ENCODE assay signal across 21 mouse cellular contexts in genomic region chr3:79852108-79852507, GRCm38 (mm10). TPM values are rescaled to one million over a fixed set of nuclear protein-coding genes. Genes with fewer than 3 reads are reported as not detected.
DNase-seq lines count a peak whose midpoint lies in the region; ATAC-seq and TF ChIP-seq lines count a peak whose summit lies in the region.
"Had no signal": no experiment of that assay in that cellular context is flagged by ENCODE, and none has a peak within 500 bp of the region (broad histone marks: within the 10 kb centered on the region; RNA-seq: fewer than 3 reads in every experiment).

No protein-coding gene starts in this region.

- H3K4me1 ChIP-seq in heart, embryonic 10.5 days: peaks cover 35% of the 10 kb centered on the region
- H3K4me1 ChIP-seq in heart, embryonic 11.5 days (ENCODE audit: control insufficient read depth, insufficient read depth, low read length): peaks cover 10% of the 10 kb centered on the region
- no peaks in the 10 kb centered on the region for H3K4me1 ChIP-seq in stomach, embryonic 15.5 days
- no peaks in the 10 kb centered on the region for H3K4me1 ChIP-seq in stomach, postnatal 0 days (replicated peaks; ENCODE audit: control insufficient read depth, insufficient read depth)
- peaks cover 33% of the 10 kb centered on the region for H3K4me1 ChIP-seq in liver, embryonic 12.5 days
- H3K4me1 ChIP-seq: embryonic facial prominence, embryonic 13.5 days; limb, embryonic 10.5 days had no signal

- H3K4me3 ChIP-seq in heart, embryonic 10.5 days: no peak overlapping the region
- no peak overlapping the region for H3K4me3 ChIP-seq in heart, embryonic 11.5 days (ENCODE audit: low read depth, low read length)
- H3K4me3 ChIP-seq in stomach, embryonic 15.5 days (replicated peaks): no peak overlapping the region
- no peak overlapping the region for H3K4me3 ChIP-seq in stomach, postnatal 0 days (ENCODE audit: low read depth, low read length)
- H3K4me3 ChIP-seq in liver, embryonic 12.5 days: no peak overlapping the region
- H3K4me3 ChIP-seq: embryonic facial prominence, embryonic 13.5 days; forebrain, embryonic 10.5 days; heart, embryonic 13.5 days; kidney, embryonic 15.5 days; limb, embryonic 10.5 days had no signal

- no peak overlapping the region for H3K9ac ChIP-seq in heart, embryonic 11.5 days (ENCODE audit: low read depth, low read length)
- H3K9ac ChIP-seq in stomach, embryonic 15.5 days: no peak overlapping the region
- no peak overlapping the region for H3K9ac ChIP-seq in stomach, postnatal 0 days (ENCODE audit: low read length)
- H3K9ac ChIP-seq in liver, embryonic 12.5 days: no peak overlapping the region
- H3K9ac ChIP-seq: embryonic facial prominence, embryonic 13.5 days; kidney, embryonic 15.5 days; lung, embryonic 14.5 days had no signal

- no peaks in the 10 kb centered on the region for H3K9me3 ChIP-seq in heart, embryonic 10.5 days
- H3K9me3 ChIP-seq in heart, embryonic 11.5 days (replicated peaks; ENCODE audit: control insufficient read depth, low read length): no peaks in the 10 kb centered on the region
- H3K9me3 ChIP-seq in stomach, embryonic 15.5 days: no peaks in the 10 kb centered on the region
- H3K9me3 ChIP-seq in stomach, postnatal 0 days (ENCODE audit: control insufficient read depth, low read length): no peaks in the 10 kb centered on the region
- H3K9me3 ChIP-seq in liver, embryonic 12.5 days (replicated peaks): no peaks in the 10 kb centered on the region
- H3K9me3 ChIP-seq: embryonic facial prominence, embryonic 13.5 days; forebrain, embryonic 10.5 days; heart, embryonic 13.5 days; kidney, embryonic 15.5 days; limb, embryonic 10.5 days had no signal

- no peak for TF ChIP-seq EP300 in stomach, postnatal 0 days (optimal IDR thresholded peaks at IDR 0.05)

- no peaks in the 10 kb centered on the region for H3K27me3 ChIP-seq in heart, embryonic 10.5 days (ENCODE audit: insufficient read depth, poor library complexity, severe bottlenecking)
- H3K27me3 ChIP-seq in heart, embryonic 11.5 days (ENCODE audit: control insufficient read depth, insufficient read depth, low read length): no peaks in the 10 kb centered on the region
- H3K27me3 ChIP-seq in stomach, embryonic 15.5 days (replicated peaks): no peaks in the 10 kb centered on the region
- no peaks in the 10 kb centered on the region for H3K27me3 ChIP-seq in stomach, postnatal 0 days (ENCODE audit: control insufficient read depth, insufficient read depth, low read length)
- no peaks in the 10 kb centered on the region for H3K27me3 ChIP-seq in liver, embryonic 12.5 days (replicated peaks)
- H3K27me3 ChIP-seq: embryonic facial prominence, embryonic 13.5 days; heart, embryonic 13.5 days; kidney, embryonic 15.5 days had no signal

- H3K36me3 ChIP-seq in heart, embryonic 10.5 days: no peaks in the 10 kb centered on the region
- H3K36me3 ChIP-seq in heart, embryonic 11.5 days (ENCODE audit: control insufficient read depth, insufficient read depth, low read length): no peaks in the 10 kb centered on the region
- H3K36me3 ChIP-seq in stomach, embryonic 15.5 days: no peaks in the 10 kb centered on the region
- H3K36me3 ChIP-seq in stomach, postnatal 0 days (ENCODE audit: control insufficient read depth, insufficient read depth, low read length): no peaks in the 10 kb centered on the region
- no peaks in the 10 kb centered on the region for H3K36me3 ChIP-seq in liver, embryonic 12.5 days
- H3K36me3 ChIP-seq: embryonic facial prominence, embryonic 13.5 days; forebrain, embryonic 10.5 days; heart, embryonic 13.5 days; kidney, embryonic 15.5 days; limb, embryonic 10.5 days had no signal

- no peak for DNase-seq in heart, embryonic 10.5 days (ENCODE audit: low spot score)
- no peak for DNase-seq in stomach, postnatal 0 days (ENCODE audit: low spot score)
- peak; percentile 47 for DNase-seq in yolk sac, embryonic 10.5 days (ENCODE audit: low spot score)
- DNase-seq in urinary bladder, postnatal 14 days (ENCODE audit: low spot score): no peak
- DNase-seq in frontal cortex, adult 2 months (ENCODE audit: extremely low spot score in 1 of 2, low spot score in 1 of 2): no peak
- DNase-seq: adrenal gland, adult 2 months; heart, postnatal 36 days; lung, embryonic 14.5 days; midbrain, embryonic 14.5 days; spleen, adult 18-20 months; thymus, postnatal 36 days had no signal

- no peak for ATAC-seq in heart, embryonic 11.5 days (replicated peaks; ENCODE audit: insufficient number of reproducible peaks, low FRiP score, low TSS enrichment)
- peak; percentile 14; the same call in 1 of the 2 replicates for ATAC-seq in stomach, embryonic 15.5 days (ENCODE audit: insufficient read depth, low FRiP score, low read depth)
- no peak for ATAC-seq in stomach, postnatal 0 days (ENCODE audit: low FRiP score, low TSS enrichment)
- ATAC-seq in liver, embryonic 12.5 days: peak; percentile 75
- ATAC-seq: CD4-positive, CD25-positive, alpha-beta regulatory T cell, adult 4 months had no signal

- 22% methylated on average over 3 of the region's 3 CpGs for whole genome bisulfite sequencing in heart, embryonic 10.5 days
- 23% methylated on average over 3 of the region's 3 CpGs for WGBS in heart, embryonic 11.5 days (ENCODE audit: insufficient replicate concordance)
- WGBS in stomach, embryonic 15.5 days: 53% methylated on average over 3 of the region's 3 CpGs
- 45% methylated on average over 3 of the region's 3 CpGs for WGBS in stomach, postnatal 0 days
- 26% methylated on average over 3 of the region's 3 CpGs for WGBS in liver, embryonic 12.5 days (ENCODE audit: insufficient replicate concordance)

- peak overlapping the region; percentile 56; the same call in 1 of the 2 replicates for H3K27ac ChIP-seq in heart, embryonic 10.5 days
- H3K27ac ChIP-seq in heart, embryonic 11.5 days (ENCODE audit: low read depth, low read length): no peak overlapping the region
- no peak overlapping the region for H3K27ac ChIP-seq in stomach, embryonic 15.5 days
- no peak overlapping the region for H3K27ac ChIP-seq in stomach, postnatal 0 days (replicated peaks)
- H3K27ac ChIP-seq in liver, embryonic 12.5 days: no peak overlapping the region
- H3K27ac ChIP-seq: embryonic facial prominence, embryonic 13.5 days; forebrain, embryonic 10.5 days; hindbrain, postnatal 0 days; kidney, embryonic 15.5 days; limb, embryonic 10.5 days had no signal

- no peak for TF ChIP-seq CTCF in stomach, postnatal 0 days (IDR thresholded peaks at IDR 0.05; ENCODE audit: low read depth)

- no peak overlapping the region for H3K4me2 ChIP-seq in heart, embryonic 11.5 days
- no peak overlapping the region for H3K4me2 ChIP-seq in stomach, embryonic 15.5 days
- no peak overlapping the region for H3K4me2 ChIP-seq in stomach, postnatal 0 days (replicated peaks; ENCODE audit: low read depth)
- H3K4me2 ChIP-seq in liver, embryonic 12.5 days: peak overlapping the region; percentile 26
- H3K4me2 ChIP-seq: embryonic facial prominence, embryonic 13.5 days; heart, embryonic 13.5 days; kidney, embryonic 15.5 days; lung, embryonic 14.5 days had no signal

RNA-seq across cellular contexts. Expression of gene Tmem144, which starts 0.5 kb away (rescaled TPM):
- 7.9 and 11.4 TPM in 2 replicates for polyA plus RNA-seq in heart, embryonic 10.5 days (2016; fragmentation: Nextera tagmentation; extraction: Ambion mirVana)
- polyA plus RNA-seq in heart, embryonic 11.5 days (2014; fragmentation: Nextera tagmentation; extraction: Ambion mirVana): 11.7 and 12.8 TPM in 2 replicates
- polyA plus RNA-seq in stomach, embryonic 15.5 days (2015; fragmentation: Nextera tagmentation; extraction: Ambion mirVana): 3.6 and 4.4 TPM in 2 replicates
- polyA plus RNA-seq in stomach, postnatal 0 days (2015; fragmentation: Nextera tagmentation; extraction: Ambion mirVana): 1.7 and 2.2 TPM in 2 replicates
- polyA plus RNA-seq in liver, embryonic 12.5 days (2016; fragmentation: Nextera tagmentation; extraction: Ambion mirVana): 2.2 and 2.5 TPM in 2 replicates
- polyA plus RNA-seq in frontal cortex, adult 2 months (2012; rRNA removed): 5.1 and 5.8 TPM in 2 replicates
- polyA plus RNA-seq: CD4-positive, CD25-positive, alpha-beta regulatory T cell, adult 4 months had no signal

RNA-seq across cellular contexts. Expression of gene Fam198b, which starts 32.2 kb away (rescaled TPM):
- polyA plus RNA-seq in heart, embryonic 10.5 days (2016; fragmentation: Nextera tagmentation; extraction: Ambion mirVana): 30.6 and 44.7 TPM in 2 replicates
- polyA plus RNA-seq in heart, embryonic 11.5 days (2014; fragmentation: Nextera tagmentation; extraction: Ambion mirVana): 44.4 and 51.4 TPM in 2 replicates
- 13.3 and 17.0 TPM in 2 replicates for polyA plus RNA-seq in stomach, embryonic 15.5 days (2015; fragmentation: Nextera tagmentation; extraction: Ambion mirVana)
- polyA plus RNA-seq in stomach, postnatal 0 days (2015; fragmentation: Nextera tagmentation; extraction: Ambion mirVana): 7.9 and 8.6 TPM in 2 replicates
- 3.9 and 4.2 TPM in 2 replicates for polyA plus RNA-seq in liver, embryonic 12.5 days (2016; fragmentation: Nextera tagmentation; extraction: Ambion mirVana)
- 2.4 and 3.0 TPM in 2 replicates for polyA plus RNA-seq in frontal cortex, adult 2 months (2012; rRNA removed)
- polyA plus RNA-seq: CD4-positive, CD25-positive, alpha-beta regulatory T cell, adult 4 months had no signal

Comparison
In these comparisons a context has a peak if more than half of its experiments do, and no peak if none do; other contexts are left out.
1. ATAC-seq: peak in stomach, embryonic 15.5 days (single experiment) and liver, embryonic 12.5 days (single experiment); none in heart, embryonic 11.5 days (single experiment) and stomach, postnatal 0 days (single experiment).